Mouse (Mus musculus): ENCODE measurements around the gene Cast. TPM values are rescaled to one million over a fixed set of nuclear protein-coding genes. Genes with fewer than 3 reads are reported as not detected.
A peak's percentile ranks its signal among the peaks of the same experiment; 100 is the strongest.

Gene Cast
- 7.6 and 9.4 TPM in 2 replicates for polyA plus RNA-seq (2012; rRNA removed)

GRCm38 (mm10) chr13:74808152-74808929, at the start of gene Cast:
Gene Cast (minus strand): TSS chr13:74808810.
- DNase-seq (ENCODE audit: extremely low spot score in 1 of 2, low spot score in 1 of 2): no peak

GRCm38 (mm10) chr13:74854338-74855047, 45.9 kb upstream of the Cast start:
- peak; percentile 63 to 82 for DNase-seq (ENCODE audit: extremely low spot score in 1 of 2, low spot score in 1 of 2)

GRCm38 (mm10) chr13:74850823-74851222, 42.2 kb upstream of the Cast start:
- DNase-seq (ENCODE audit: extremely low spot score in 1 of 2, low spot score in 1 of 2): no peak

- no peak for DNase-seq (ENCODE audit: extremely low spot score in 1 of 2, low spot score in 1 of 2)
Observed at GRCm38 (mm10) chr13:74845886-74846285, 37.3 kb upstream of the Cast start.

- DNase-seq (ENCODE audit: extremely low spot score in 1 of 2, low spot score in 1 of 2): no peak
Observed at GRCm38 (mm10) chr13:74834543-74834942, 25.9 kb upstream of the Cast start.

GRCm38 (mm10) chr13:74822095-74822494, 13.5 kb upstream of the Cast start:
- DNase-seq (ENCODE audit: extremely low spot score in 1 of 2, low spot score in 1 of 2): peak in 1 of 2 experiments; percentile 29

- DNase-seq (ENCODE audit: extremely low spot score in 1 of 2, low spot score in 1 of 2): no peak
Observed at GRCm38 (mm10) chr13:74815753-74816152, 7.1 kb upstream of the Cast start.

GRCm38 (mm10) chr13:74807446-74808151, 1.0 kb downstream of the Cast start:
- peak in 1 of 2 experiments; percentile 1 for DNase-seq (ENCODE audit: extremely low spot score in 1 of 2, low spot score in 1 of 2)

GRCm38 (mm10) chr13:74806934-74807333, 1.7 kb downstream of the Cast start:
- no peak for DNase-seq (ENCODE audit: extremely low spot score in 1 of 2, low spot score in 1 of 2)

- DNase-seq (ENCODE audit: extremely low spot score in 1 of 2, low spot score in 1 of 2): no peak
Observed at GRCm38 (mm10) chr13:74794435-74794834, 14.2 kb downstream of the Cast start.

- DNase-seq (ENCODE audit: extremely low spot score in 1 of 2, low spot score in 1 of 2): no peak
Observed at GRCm38 (mm10) chr13:74787681-74788080, 20.9 kb downstream of the Cast start.

GRCm38 (mm10) chr13:74772151-74772550, 36.5 kb downstream of the Cast start:
- DNase-seq (ENCODE audit: extremely low spot score in 1 of 2, low spot score in 1 of 2): no peak

- peak; percentile 25 to 70 for DNase-seq (ENCODE audit: extremely low spot score in 1 of 2, low spot score in 1 of 2)
Observed at GRCm38 (mm10) chr13:74770480-74770879, 38.1 kb downstream of the Cast start.

- DNase-seq (ENCODE audit: extremely low spot score in 1 of 2, low spot score in 1 of 2): no peak
Observed at GRCm38 (mm10) chr13:74769871-74770270, 38.7 kb downstream of the Cast start.

GRCm38 (mm10) chr13:74767186-74767585, 41.4 kb downstream of the Cast start:
- DNase-seq (ENCODE audit: extremely low spot score in 1 of 2, low spot score in 1 of 2): no peak

- no peak for DNase-seq (ENCODE audit: extremely low spot score in 1 of 2, low spot score in 1 of 2)
Observed at GRCm38 (mm10) chr13:74762741-74763140, 45.9 kb downstream of the Cast start.

GRCm38 (mm10) chr13:74759152-74759551, 49.5 kb downstream of the Cast start:
- no peak for DNase-seq (ENCODE audit: extremely low spot score in 1 of 2, low spot score in 1 of 2)

- no peak for DNase-seq (ENCODE audit: extremely low spot score in 1 of 2, low spot score in 1 of 2)
Observed at GRCm38 (mm10) chr13:74743219-74743618, 65.4 kb downstream of the Cast start.

GRCm38 (mm10) chr13:74736396-74736795, 72.2 kb downstream of the Cast start:
- no peak for DNase-seq (ENCODE audit: extremely low spot score in 1 of 2, low spot score in 1 of 2)

- DNase-seq (ENCODE audit: extremely low spot score in 1 of 2, low spot score in 1 of 2): no peak
Observed at GRCm38 (mm10) chr13:74735834-74736233, 72.8 kb downstream of the Cast start.

- no peak for DNase-seq (ENCODE audit: extremely low spot score in 1 of 2, low spot score in 1 of 2)
Observed at GRCm38 (mm10) chr13:74733726-74734125, 74.9 kb downstream of the Cast start.

Measured in frontal cortex, adult 2 months (tissue).